Mouse (Mus musculus): ENCODE measurements around the gene Zik1.

- TF ChIP-seq CTCF (IDR thresholded peaks at IDR 0.05; ENCODE audit: borderline replicate concordance, insufficient read depth, low read depth, low read length) (no peak), POLR2A (IDR thresholded peaks at IDR 0.05; ENCODE audit: borderline replicate concordance, insufficient read depth, low read length) (no peak)
These were observed 52.2 kb downstream of the Zik1 start, which contains the start of gene Vmn1r67 for GRCm38 (mm10) chr7:10443031-10443430.
